Mouse (Mus musculus): Measurements from ENCODE around the gene Arl16. TPM values are rescaled to one million over a fixed set of nuclear protein-coding genes. Genes with fewer than 3 reads are reported as not detected.

Arl16 gene
- polyA plus RNA-seq, 2 experiments: 9.9 to 13.0 TPM

DNA sequence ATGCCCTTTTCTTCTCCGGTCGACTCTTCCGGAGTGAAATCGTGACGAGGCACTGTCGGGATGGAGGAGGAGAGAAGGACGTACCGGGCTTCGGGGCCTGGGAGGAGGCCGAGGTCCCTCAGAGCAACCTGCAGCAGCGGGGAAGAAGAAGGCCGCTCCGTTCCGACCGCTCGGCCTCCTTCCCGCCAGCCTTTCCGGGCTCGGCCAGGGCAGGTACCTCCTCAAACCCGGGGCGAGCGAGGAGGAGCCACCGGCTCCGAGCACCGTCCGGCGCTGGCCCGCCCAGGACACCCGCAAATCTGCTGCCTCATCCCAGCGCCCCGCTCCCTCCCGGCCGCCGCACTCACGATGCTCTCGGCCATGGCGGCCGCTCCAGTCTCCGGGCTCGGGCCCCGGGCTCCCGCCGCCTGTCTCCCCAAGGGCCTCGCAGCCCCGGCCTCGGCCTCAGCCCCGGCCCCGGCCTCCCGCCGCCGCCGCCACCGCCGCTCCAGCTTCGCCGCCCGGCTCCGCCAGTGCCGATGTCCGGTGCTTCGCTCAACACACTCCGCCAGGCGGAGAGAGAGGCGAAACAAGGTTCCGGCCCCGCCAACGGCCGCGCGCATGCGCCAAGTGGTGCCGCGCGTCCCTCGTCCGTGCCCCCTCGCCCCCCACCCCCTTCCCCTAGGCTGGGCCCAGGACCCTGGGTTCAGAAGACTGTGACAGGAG lies 30.1 kb downstream of the Arl16 start, which contains the start of gene Nploc4:
Gene Nploc4, minus strand, starts transcription at position 557 of the 705 bp plus-strand sequence.
- Histone ChIP-seq H3K4me3 (ENCODE audit: insufficient read depth in 1 of 2, low read depth in 2 of 2, low read length in 2 of 2) (peak within 1 kb of the TSS; percentile 84 to 96), H3K9ac (replicated peaks) (peak within 1 kb of the TSS; percentile 91), H3K27me3 (ENCODE audit: control insufficient read depth, insufficient read depth, low read length) (no peaks in the 10 kb centered on the region), H3K4me1 (replicated peaks; ENCODE audit: control insufficient read depth in 2 of 2, insufficient read depth in 2 of 2, low read length in 1 of 2) (peaks cover 9 to 10% of the 10 kb centered on the region in 2 experiments), H3K9me3 (ENCODE audit: control insufficient read depth, low read length) (no peaks in the 10 kb centered on the region), H3K27ac (peak within 1 kb of the TSS; percentile 75), H3K36me3 (replicated peaks; ENCODE audit: control insufficient read depth, insufficient read depth, low read depth) (peaks cover 16% of the 10 kb centered on the region), H3K4me2 (ENCODE audit: low read depth) (peak within 1 kb of the TSS; percentile 93)
- under 1% methylated on average over 75 of the region's 77 CpGs for WGBS (ENCODE audit: insufficient replicate concordance)
- DNase-seq (ENCODE audit: low read depth in 3 of 3, low spot score in 3 of 3) (peak; percentile 67 to 72 (median 71)), ATAC-seq (ENCODE audit: insufficient read depth) (peak; percentile 94)
- TF ChIP-seq CTCF (IDR thresholded peaks at IDR 0.05; ENCODE audit: low read depth): peak; percentile 31
- no peak for TF ChIP-seq EP300 (IDR thresholded peaks at IDR 0.05; ENCODE audit: low read depth)

DNA sequence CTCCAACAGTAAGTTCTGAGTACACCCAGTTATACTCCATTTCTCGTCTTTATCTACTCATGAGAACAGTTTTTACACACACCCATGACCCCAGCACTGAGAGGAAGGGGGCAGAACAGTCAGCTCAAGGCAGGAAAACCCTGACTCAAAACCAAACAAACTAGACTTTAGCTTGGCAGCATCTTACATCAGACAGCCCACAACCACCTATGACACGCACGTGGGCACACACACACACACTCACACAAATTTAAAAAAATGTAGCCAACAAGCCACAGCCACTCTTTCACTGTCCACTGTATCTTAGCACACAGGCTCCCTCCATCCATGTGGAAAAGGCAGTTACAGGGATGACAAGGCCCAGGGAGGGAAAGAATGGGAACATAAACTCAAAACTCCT lies 40.7 kb downstream of the Arl16 start:
- TF ChIP-seq EP300 (IDR thresholded peaks at IDR 0.05; ENCODE audit: low read depth) (no peak), CTCF (IDR thresholded peaks at IDR 0.05; ENCODE audit: low read depth) (no peak)
- 81% methylated on average over 3 of the region's 3 CpGs for WGBS (ENCODE audit: insufficient replicate concordance)
- Histone ChIP-seq H3K27ac (no peak overlapping the region), H3K4me1 (replicated peaks; ENCODE audit: control insufficient read depth in 2 of 2, insufficient read depth in 2 of 2, low read length in 1 of 2) (no peaks in the 10 kb centered on the region), H3K4me2 (ENCODE audit: low read depth) (no peak overlapping the region), H3K27me3 (ENCODE audit: control insufficient read depth, insufficient read depth, low read length) (no peaks in the 10 kb centered on the region), H3K36me3 (replicated peaks; ENCODE audit: control insufficient read depth, insufficient read depth, low read depth) (peaks cover 82% of the 10 kb centered on the region), H3K9me3 (ENCODE audit: control insufficient read depth, low read length) (no peaks in the 10 kb centered on the region), H3K4me3 (ENCODE audit: insufficient read depth in 1 of 2, low read depth in 2 of 2, low read length in 2 of 2) (no peak overlapping the region), H3K9ac (replicated peaks) (no peak overlapping the region)
- ATAC-seq (ENCODE audit: insufficient read depth) (no peak), DNase-seq (ENCODE audit: low read depth in 3 of 3, low spot score in 3 of 3) (no peak)

DNA sequence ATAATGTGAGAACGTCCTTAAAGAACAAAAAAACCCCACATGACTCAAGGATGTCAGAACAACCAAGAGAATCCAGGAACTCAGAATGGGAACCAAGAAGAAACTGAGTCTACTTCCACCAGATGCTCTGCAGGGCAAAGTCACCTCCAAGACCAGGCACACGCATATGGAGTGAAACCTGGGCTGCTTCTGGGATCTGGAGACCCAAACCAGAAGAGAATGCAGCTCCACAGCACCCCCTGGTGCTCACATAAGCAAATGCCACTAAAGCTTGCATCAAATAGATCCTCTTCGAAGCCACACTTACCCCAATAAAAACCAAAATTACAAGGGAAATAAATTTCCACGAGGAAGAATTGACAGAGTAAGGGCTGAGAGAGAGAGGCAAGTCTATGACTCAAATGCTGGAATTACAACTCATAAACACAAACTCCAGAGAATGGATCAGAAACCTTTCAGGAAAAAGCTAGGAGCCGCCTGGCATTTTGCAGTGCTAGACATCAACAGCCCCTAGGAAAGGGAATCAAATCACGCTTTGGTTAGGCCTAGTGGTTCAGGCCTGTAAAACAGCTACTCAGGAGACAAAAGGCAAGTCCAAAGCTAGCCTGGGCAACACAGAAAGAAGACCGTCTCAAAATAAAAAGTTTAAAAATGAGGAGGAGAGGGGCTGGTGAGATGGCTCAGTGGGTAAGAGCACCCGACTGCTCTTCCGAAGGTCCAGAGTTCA lies 43.7 kb downstream of the Arl16 start:
- Histone ChIP-seq H3K9ac (replicated peaks) (no peak overlapping the region), H3K4me1 (replicated peaks; ENCODE audit: control insufficient read depth in 2 of 2, insufficient read depth in 2 of 2, low read length in 1 of 2) (no peaks in the 10 kb centered on the region), H3K36me3 (replicated peaks; ENCODE audit: control insufficient read depth, insufficient read depth, low read depth) (peaks cover 85% of the 10 kb centered on the region), H3K27ac (no peak overlapping the region), H3K9me3 (ENCODE audit: control insufficient read depth, low read length) (no peaks in the 10 kb centered on the region), H3K4me3 (ENCODE audit: insufficient read depth in 1 of 2, low read depth in 2 of 2, low read length in 2 of 2) (no peak overlapping the region), H3K27me3 (ENCODE audit: control insufficient read depth, insufficient read depth, low read length) (no peaks in the 10 kb centered on the region), H3K4me2 (ENCODE audit: low read depth) (no peak overlapping the region)
- no peak for ATAC-seq (ENCODE audit: insufficient read depth)
- 71% methylated on average over 9 of the region's 9 CpGs for WGBS (ENCODE audit: insufficient replicate concordance)
- peak in 1 of 3 experiments; percentile 39 for DNase-seq (ENCODE audit: low read depth in 3 of 3, low spot score in 3 of 3)
- TF ChIP-seq EP300 (IDR thresholded peaks at IDR 0.05; ENCODE audit: low read depth) (no peak), CTCF (IDR thresholded peaks at IDR 0.05; ENCODE audit: low read depth) (peak; percentile 83)

- Histone ChIP-seq H3K4me2 (ENCODE audit: low read depth) (no peak overlapping the region), H3K9me3 (ENCODE audit: control insufficient read depth, low read length) (no peaks in the 10 kb centered on the region), H3K36me3 (replicated peaks; ENCODE audit: control insufficient read depth, insufficient read depth, low read depth) (peaks cover 84% of the 10 kb centered on the region), H3K27me3 (ENCODE audit: control insufficient read depth, insufficient read depth, low read length) (no peaks in the 10 kb centered on the region), H3K9ac (replicated peaks) (no peak overlapping the region), H3K27ac (no peak overlapping the region), H3K4me3 (ENCODE audit: insufficient read depth in 1 of 2, low read depth in 2 of 2, low read length in 2 of 2) (no peak overlapping the region), H3K4me1 (replicated peaks; ENCODE audit: control insufficient read depth in 2 of 2, insufficient read depth in 2 of 2, low read length in 1 of 2) (no peaks in the 10 kb centered on the region)
- no peak for DNase-seq (ENCODE audit: low read depth in 3 of 3, low spot score in 3 of 3)
- TF ChIP-seq CTCF (IDR thresholded peaks at IDR 0.05; ENCODE audit: low read depth) (no peak), EP300 (IDR thresholded peaks at IDR 0.05; ENCODE audit: low read depth) (no peak)
- no peak for ATAC-seq (ENCODE audit: insufficient read depth)
- 76% methylated on average over 13 of the region's 13 CpGs for WGBS (ENCODE audit: insufficient replicate concordance)
These were observed 44.5 kb downstream of the Arl16 start for GRCm38 (mm10) chr11:120422651-120423568.

Measured in liver, embryonic 14.5 days (tissue).